In genomic region chr10:11280578-11281463, GRCm38 (mm10) we compare ENCODE assay signal across 8 mouse cellular contexts. TPM values are rescaled to one million over a fixed set of nuclear protein-coding genes. Genes with fewer than 3 reads are reported as not detected.
DNase-seq lines count a peak whose midpoint lies in the region; ATAC-seq and TF ChIP-seq lines count a peak whose summit lies in the region.

Gene Fbxo30 (plus strand): TSS chr10:11281330.

- peak within 1 kb of the TSS; percentile 83 for H3K4me3 ChIP-seq in G1E (ENCODE audit: low read depth, low read length)
- peak within 1 kb of the TSS; percentile 84 for H3K4me3 ChIP-seq in forebrain, embryonic 16.5 days (replicated peaks; ENCODE audit: low read length)
- H3K4me3 ChIP-seq in neural tube, embryonic 14.5 days (ENCODE audit: low read depth, low read length): peak within 1 kb of the TSS; percentile 98
- peak within 1 kb of the TSS; percentile 93 for H3K4me3 ChIP-seq in testis, adult 2 months (ENCODE audit: control insufficient read depth, low read depth, low read length)

- no peaks in the 10 kb centered on the region for H3K27me3 ChIP-seq in G1E (ENCODE audit: insufficient read depth, low read length)
- H3K27me3 ChIP-seq in forebrain, embryonic 16.5 days (replicated peaks; ENCODE audit: control insufficient read depth, insufficient read depth, low read length): no peaks in the 10 kb centered on the region
- H3K27me3 ChIP-seq in neural tube, embryonic 14.5 days (ENCODE audit: control insufficient read depth, insufficient read depth, low read length): no peaks in the 10 kb centered on the region
- no peaks in the 10 kb centered on the region for H3K27me3 ChIP-seq in testis, adult 2 months (ENCODE audit: control insufficient read depth, insufficient read depth, low read length)

- peak; percentile 81 for TF ChIP-seq POLR2A in testis, adult 2 months (IDR thresholded peaks at IDR 0.05; ENCODE audit: control insufficient read depth, low read depth, low read length)

- H3K9ac ChIP-seq in forebrain, embryonic 16.5 days (replicated peaks; ENCODE audit: low read depth, low read length): peak within 1 kb of the TSS; percentile 97
- H3K9ac ChIP-seq in neural tube, embryonic 14.5 days (replicated peaks; ENCODE audit: low read depth, low read length): peak within 1 kb of the TSS; percentile 86

- 0 out of 2 replicates have a peak, but pooled peaks have one; percentile 6 for TF ChIP-seq CTCF in G1E (IDR thresholded peaks at IDR 0.05; ENCODE audit: low read depth, low read length)
- TF ChIP-seq CTCF in testis, adult 2 months (IDR thresholded peaks at IDR 0.05; ENCODE audit: control insufficient read depth, insufficient read depth, insufficient replicate concordance, low read depth, low read length): peak; percentile 18; the same call in 1 of the 2 replicates

- ATAC-seq in G1E (ENCODE audit: extremely low read depth, insufficient number of reproducible peaks, low FRiP score, poor library complexity, severe bottlenecking): peak; percentile 75
- peak; percentile 94 for ATAC-seq in forebrain, embryonic 16.5 days
- ATAC-seq in neural tube, embryonic 14.5 days (ENCODE audit: low read depth): peak; percentile 95

- peak; percentile 83 for DNase-seq in G1E (ENCODE audit: low spot score)
- peak; percentile 88 to 96 for DNase-seq in cerebellum, adult 18-20 months
- DNase-seq in heart, postnatal 36 days: peak; percentile 92 to 97
- peak; percentile 80 to 86 for DNase-seq in layer of hippocampus, adult 18-20 months (ENCODE audit: low spot score in 2 of 2)
- DNase-seq in lung, adult 18-20 months: peak; percentile 93 to 95

- intact Hi-C loops in heart, postnatal 36 days (cut with DNase I): loop anchor here (2.0 to 5.0 kb wide), 4 partner anchors 62 to 132 kb away; partner anchors contain the start of genes Epm2a and Shprh

- WGBS in forebrain, embryonic 16.5 days: under 1% methylated on average over 80 of the region's 93 CpGs
- under 1% methylated on average over 65 of the region's 93 CpGs for WGBS in neural tube, embryonic 14.5 days

- H3K9me3 ChIP-seq in G1E (replicated peaks): no peaks in the 10 kb centered on the region
- no peaks in the 10 kb centered on the region for H3K9me3 ChIP-seq in forebrain, embryonic 16.5 days (ENCODE audit: control insufficient read depth, low read length)
- no peaks in the 10 kb centered on the region for H3K9me3 ChIP-seq in neural tube, embryonic 14.5 days (ENCODE audit: control insufficient read depth, low read length)

- H3K36me3 ChIP-seq in G1E (replicated peaks): peaks cover 8% of the 10 kb centered on the region
- no peaks in the 10 kb centered on the region for H3K36me3 ChIP-seq in forebrain, embryonic 16.5 days (ENCODE audit: control insufficient read depth, insufficient read depth)
- H3K36me3 ChIP-seq in neural tube, embryonic 14.5 days (ENCODE audit: control insufficient read depth, insufficient read depth, low read length): no peaks in the 10 kb centered on the region
- peaks cover 5% of the 10 kb centered on the region for H3K36me3 ChIP-seq in testis, adult 2 months (ENCODE audit: control insufficient read depth, insufficient read depth, low read length)

- peak within 1 kb of the TSS; percentile 97 for H3K27ac ChIP-seq in forebrain, embryonic 16.5 days (ENCODE audit: low read length)
- peak within 1 kb of the TSS; percentile 97 for H3K27ac ChIP-seq in neural tube, embryonic 14.5 days (ENCODE audit: low read depth, low read length)
- peak within 1 kb of the TSS; percentile 98 for H3K27ac ChIP-seq in testis, adult 2 months (ENCODE audit: control insufficient read depth, insufficient read depth, low read depth, low read length)

- peaks cover 26% of the 10 kb centered on the region for H3K4me1 ChIP-seq in G1E (ENCODE audit: insufficient read depth, low read depth, low read length)
- H3K4me1 ChIP-seq in forebrain, embryonic 16.5 days (replicated peaks; ENCODE audit: control insufficient read depth, insufficient read depth, low read length): peaks cover 3% of the 10 kb centered on the region
- 0 out of 2 replicates have a peak, but pooled peaks cover 3% of the 10 kb centered on the region for H3K4me1 ChIP-seq in neural tube, embryonic 14.5 days (ENCODE audit: control insufficient read depth, insufficient read depth, low read length)
- H3K4me1 ChIP-seq in testis, adult 2 months (ENCODE audit: control insufficient read depth, insufficient read depth, low read length): no peaks in the 10 kb centered on the region

- H3K4me2 ChIP-seq in forebrain, embryonic 16.5 days (ENCODE audit: low read length): peak within 1 kb of the TSS; percentile 86
- peak within 1 kb of the TSS; percentile 85 for H3K4me2 ChIP-seq in neural tube, embryonic 14.5 days (ENCODE audit: low read depth, low read length)

RNA-seq across cellular contexts. Expression of gene Fbxo30, which starts in this region (rescaled TPM):
- total RNA-seq in G1E (2014; fragmentation: Nextera tagmentation) (37.2 and 55.6 TPM in 2 replicates), G1E (2017) (22.0 and 26.9 TPM in 2 replicates)
- polyA plus RNA-seq in G1E (2012): 2.7 and 3.0 TPM in 2 replicates
- polyA plus RNA-seq in forebrain, embryonic 16.5 days (2015; fragmentation: Nextera tagmentation; extraction: Ambion mirVana): 26.1 and 27.5 TPM in 2 replicates
- 10 to 100 TPM; 26.1 to 33.5 TPM for total RNA-seq in heart, postnatal 36 days (2021)
- total RNA-seq in layer of hippocampus, adult 18-20 months (2021): 1 to 10 TPM; 8.2 to 8.8 TPM
- 14.4 and 20.5 TPM in 2 replicates for polyA plus RNA-seq in neural tube, embryonic 14.5 days (2014; fragmentation: Nextera tagmentation; extraction: Ambion mirVana)
- polyA plus RNA-seq in testis, adult 2 months (2012; rRNA removed): 58.7 and 77.6 TPM in 2 replicates

Comparison
In these comparisons a context has a peak if more than half of its experiments do, and no peak if none do; other contexts are left out.
1. Peak in every context shown above with its lines: DNase-seq, ATAC-seq, H3K4me3 ChIP-seq and H3K27ac ChIP-seq.